In the genomic region with DNA sequence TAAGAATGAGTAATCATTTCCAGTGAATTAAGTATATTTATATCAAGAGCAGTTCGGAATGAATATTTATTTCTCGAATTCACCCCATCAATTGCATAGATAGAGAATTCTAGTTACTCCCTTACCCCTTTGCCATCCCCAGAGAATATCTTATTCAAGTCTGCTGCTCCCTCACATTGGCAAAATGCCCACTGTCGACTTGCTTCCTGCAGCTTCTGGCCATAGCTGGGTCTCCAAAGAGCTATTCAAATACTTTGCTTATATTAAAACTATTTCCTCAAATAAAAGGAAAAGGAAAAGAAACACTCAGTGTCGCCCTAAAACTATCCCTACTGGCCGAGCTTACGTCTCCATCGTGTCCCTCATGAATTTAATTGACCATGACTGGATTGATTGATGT, we compare ENCODE assay signal across 27 mouse cellular contexts.
DNase-seq lines count a peak whose midpoint lies in the region; ATAC-seq and TF ChIP-seq lines count a peak whose summit lies in the region.
"Had no signal": no experiment of that assay in that cellular context is flagged by ENCODE, and none has a peak within 500 bp of the region (broad histone marks: within the 10 kb centered on the region; RNA-seq: fewer than 3 reads in every experiment).

No protein-coding gene starts in this region.

- H3K36me3 ChIP-seq in hindbrain, postnatal 0 days (ENCODE audit: insufficient read depth, low read length), result no peaks in the 10 kb centered on the region
- no peaks in the 10 kb centered on the region for H3K36me3 ChIP-seq in hindbrain, embryonic 12.5 days
- H3K36me3 ChIP-seq in lung, embryonic 16.5 days (ENCODE audit: control insufficient read depth, insufficient read depth, low read length), result no peaks in the 10 kb centered on the region
- H3K36me3 ChIP-seq in lung, postnatal 0 days (ENCODE audit: insufficient read depth, low read length), result no peaks in the 10 kb centered on the region
- no peaks in the 10 kb centered on the region for H3K36me3 ChIP-seq in neural tube, embryonic 13.5 days
- H3K36me3 ChIP-seq: heart, embryonic 13.5 days; hindbrain, embryonic 15.5 days; limb, embryonic 12.5 days; liver, embryonic 15.5 days had no signal

- no peak overlapping the region for H3K9ac ChIP-seq in hindbrain, postnatal 0 days (replicated peaks; ENCODE audit: low read length)
- no peak overlapping the region for H3K9ac ChIP-seq in hindbrain, embryonic 12.5 days
- H3K9ac ChIP-seq in lung, embryonic 16.5 days (ENCODE audit: low read length), result no peak overlapping the region
- no peak overlapping the region for H3K9ac ChIP-seq in lung, postnatal 0 days (replicated peaks; ENCODE audit: low read depth)
- H3K9ac ChIP-seq in neural tube, embryonic 13.5 days, result no peak overlapping the region
- H3K9ac ChIP-seq: forebrain, postnatal 0 days; heart, embryonic 13.5 days; hindbrain, embryonic 15.5 days; limb, embryonic 12.5 days; liver, embryonic 15.5 days had no signal

- WGBS in hindbrain, postnatal 0 days, result 45% methylated on average over 7 of the region's 7 CpGs
- 54% methylated on average over 7 of the region's 7 CpGs for WGBS in hindbrain, embryonic 12.5 days
- 40% methylated on average over 7 of the region's 7 CpGs for WGBS in lung, embryonic 16.5 days
- 34% methylated on average over 7 of the region's 7 CpGs for WGBS in lung, postnatal 0 days
- 36% methylated on average over 7 of the region's 7 CpGs for WGBS in neural tube, embryonic 13.5 days

- no peak for TF ChIP-seq EP300 in lung, postnatal 0 days (IDR thresholded peaks at IDR 0.05)

- 0 out of 2 replicates have a peak, but pooled peaks cover 4% of the 10 kb centered on the region for H3K4me1 ChIP-seq in hindbrain, postnatal 0 days (ENCODE audit: insufficient read depth, low read length)
- H3K4me1 ChIP-seq in hindbrain, embryonic 12.5 days, result no peaks in the 10 kb centered on the region
- H3K4me1 ChIP-seq in lung, embryonic 16.5 days (replicated peaks; ENCODE audit: control insufficient read depth, insufficient read depth, low read length), result no peaks in the 10 kb centered on the region; the same call in 1 of the 2 replicates
- H3K4me1 ChIP-seq in lung, postnatal 0 days (ENCODE audit: insufficient read depth, low read depth, low read length), result no peaks in the 10 kb centered on the region
- peaks cover 4% of the 10 kb centered on the region; the same call in 1 of the 2 replicates for H3K4me1 ChIP-seq in neural tube, embryonic 13.5 days (replicated peaks)
- H3K4me1 ChIP-seq: heart, embryonic 13.5 days; limb, embryonic 12.5 days; liver, embryonic 15.5 days; megakaryocyte, embryonic 14.5 days had no signal

- H3K27ac ChIP-seq in hindbrain, postnatal 0 days, result no peak overlapping the region
- H3K27ac ChIP-seq in hindbrain, embryonic 12.5 days, result no peak overlapping the region
- no peak overlapping the region for H3K27ac ChIP-seq in lung, embryonic 16.5 days (ENCODE audit: low read length)
- H3K27ac ChIP-seq in lung, postnatal 0 days (ENCODE audit: low read length), result no peak overlapping the region
- H3K27ac ChIP-seq in neural tube, embryonic 13.5 days (replicated peaks), result no peak overlapping the region
- H3K27ac ChIP-seq: heart, embryonic 13.5 days; hindbrain, embryonic 15.5 days; kidney, postnatal 0 days; limb, embryonic 12.5 days; liver, embryonic 15.5 days had no signal

- TF ChIP-seq CTCF in hindbrain, postnatal 0 days (IDR thresholded peaks at IDR 0.05; ENCODE audit: low read depth), result no peak
- TF ChIP-seq CTCF in lung, postnatal 0 days (IDR thresholded peaks at IDR 0.05), result no peak

- H3K4me2 ChIP-seq in hindbrain, postnatal 0 days (ENCODE audit: low read depth, low read length), result no peak overlapping the region
- no peak overlapping the region for H3K4me2 ChIP-seq in hindbrain, embryonic 12.5 days (replicated peaks)
- H3K4me2 ChIP-seq in lung, embryonic 16.5 days (ENCODE audit: low read depth, low read length), result 0 out of 2 replicates have a peak overlapping the region, but pooled peaks have one; percentile 8
- no peak overlapping the region for H3K4me2 ChIP-seq in lung, postnatal 0 days (replicated peaks; ENCODE audit: low read depth, low read length)
- no peak overlapping the region for H3K4me2 ChIP-seq in neural tube, embryonic 13.5 days
- H3K4me2 ChIP-seq: heart, embryonic 13.5 days; hindbrain, embryonic 15.5 days; limb, embryonic 12.5 days; liver, embryonic 15.5 days had no signal

- H3K4me3 ChIP-seq in hindbrain, postnatal 0 days (ENCODE audit: low read length), result no peak overlapping the region
- H3K4me3 ChIP-seq in hindbrain, embryonic 12.5 days, result no peak overlapping the region
- no peak overlapping the region for H3K4me3 ChIP-seq in lung, embryonic 16.5 days (ENCODE audit: low read length)
- no peak overlapping the region for H3K4me3 ChIP-seq in lung, postnatal 0 days (ENCODE audit: low read depth, low read length)
- H3K4me3 ChIP-seq in neural tube, embryonic 13.5 days, result no peak overlapping the region
- H3K4me3 ChIP-seq: heart, embryonic 13.5 days; hindbrain, embryonic 15.5 days; limb, embryonic 12.5 days; liver, embryonic 15.5 days; megakaryocyte, embryonic 14.5 days; myocyte had no signal

- no peaks in the 10 kb centered on the region for H3K27me3 ChIP-seq in hindbrain, postnatal 0 days (ENCODE audit: insufficient read depth, low read length)
- no peaks in the 10 kb centered on the region for H3K27me3 ChIP-seq in hindbrain, embryonic 12.5 days
- no peaks in the 10 kb centered on the region for H3K27me3 ChIP-seq in lung, embryonic 16.5 days (ENCODE audit: control insufficient read depth, insufficient read depth, low read depth, low read length)
- no peaks in the 10 kb centered on the region for H3K27me3 ChIP-seq in lung, postnatal 0 days (replicated peaks; ENCODE audit: insufficient read depth, low read length)
- H3K27me3 ChIP-seq in neural tube, embryonic 13.5 days, result no peaks in the 10 kb centered on the region
- H3K27me3 ChIP-seq: CH12.LX; heart, embryonic 13.5 days; hindbrain, embryonic 15.5 days; limb, embryonic 12.5 days; liver, embryonic 15.5 days; megakaryocyte, embryonic 14.5 days had no signal

- ATAC-seq in hindbrain, postnatal 0 days, result no peak
- no peak; the same call in 1 of the 2 replicates for ATAC-seq in hindbrain, embryonic 12.5 days (ENCODE audit: low FRiP score)
- ATAC-seq in lung, embryonic 16.5 days (ENCODE audit: low read depth), result peak; percentile 15; the same call in 1 of the 2 replicates
- no peak for ATAC-seq in lung, postnatal 0 days
- 0 out of 2 replicates have a peak, but pooled peaks have one; percentile 11 for ATAC-seq in neural tube, embryonic 13.5 days (ENCODE audit: low read depth)
- ATAC-seq: activated CD4-positive, CD25-positive, alpha-beta regulatory T cell, adult 4 months; forebrain, postnatal 0 days; midbrain, embryonic 16.5 days had no signal

- peak; percentile 53 for DNase-seq in cerebellum, postnatal 10 days
- no peak for DNase-seq in cerebellum, adult 9-10 months
- peak; percentile 46 for DNase-seq in hindbrain, postnatal 0 days (ENCODE audit: low spot score)
- no peak for DNase-seq in lung, postnatal 0 days (ENCODE audit: low spot score)
- DNase-seq in neural tube, embryonic 10.5 days (ENCODE audit: extremely low spot score, low spot score), result no peak
- DNase-seq: adrenal gland, adult 2 months; cerebellum, adult 8-10 months; forebrain, postnatal 0 days; heart, postnatal 10 days; kidney, adult 8-10 months; layer of hippocampus, adult 9-11 months; lung, postnatal 10 days; thymus, adult 2 months; thymus, postnatal 36 days had no signal

- H3K9me3 ChIP-seq in hindbrain, postnatal 0 days (ENCODE audit: low read length), result no peaks in the 10 kb centered on the region
- no peaks in the 10 kb centered on the region for H3K9me3 ChIP-seq in hindbrain, embryonic 12.5 days (replicated peaks)
- H3K9me3 ChIP-seq in lung, embryonic 16.5 days (ENCODE audit: control insufficient read depth, low read length), result no peaks in the 10 kb centered on the region
- H3K9me3 ChIP-seq in lung, postnatal 0 days (ENCODE audit: low read length), result no peaks in the 10 kb centered on the region
- no peaks in the 10 kb centered on the region for H3K9me3 ChIP-seq in neural tube, embryonic 13.5 days
- H3K9me3 ChIP-seq: heart, embryonic 13.5 days; hindbrain, embryonic 15.5 days; limb, embryonic 12.5 days; liver, embryonic 15.5 days; megakaryocyte, embryonic 14.5 days had no signal

Comparison
In these comparisons a context has a peak if more than half of its experiments do, and no peak if none do; other contexts are left out.
1. DNase-seq: peak in cerebellum, postnatal 10 days (2 of 2) and hindbrain, postnatal 0 days (single experiment); none in cerebellum, adult 9-10 months (single experiment), lung, postnatal 0 days (single experiment) and neural tube, embryonic 10.5 days (single experiment).
2. ATAC-seq: peak in lung, embryonic 16.5 days (single experiment) and neural tube, embryonic 13.5 days (single experiment); none in hindbrain, postnatal 0 days (single experiment), hindbrain, embryonic 12.5 days (single experiment) and lung, postnatal 0 days (single experiment).